Mouse (Mus musculus) cortical plate, adult 2 months (tissue): ENCODE measurements around the gene Tmem62. TPM values are rescaled to one million over a fixed set of nuclear protein-coding genes. Genes with fewer than 3 reads are reported as not detected.
A peak's percentile ranks its signal among the peaks of the same experiment; 100 is the strongest.

Experiments
- H3K27ac ChIP-seq: fragments of 200-500 bp; 2 replicates; pipeline ENCODE4 v1.5.1; 2012; ENCODE audit warnings: low read length, control low read depth, inconsistent platforms; ENCODE audit not compliant: insufficient read depth
- H3K4me1 ChIP-seq: fragments of 200-500 bp; 2 replicates; pipeline ENCODE4 v1.6.1; 2011; ENCODE audit warnings: low read length; ENCODE audit not compliant: control insufficient read depth, insufficient read depth
- H3K4me3 ChIP-seq: fragments of 200-500 bp; 2 replicates; pipeline ENCODE4 v1.5.1; 2011; ENCODE audit warnings: mild to moderate bottlenecking, low read length, control low read depth; ENCODE audit not compliant: insufficient read depth
- CTCF ChIP-seq: fragments of 200-500 bp; IDR thresholded peaks from 2 replicates; pipeline ENCODE4 v1.5.1; 2011; ENCODE audit warnings: mild to moderate bottlenecking, control low read depth, low read length; ENCODE audit not compliant: insufficient read depth; ENCODE audit errors: extremely low read depth
- POLR2A ChIP-seq: fragments of 200-500 bp; IDR thresholded peaks from 2 replicates; pipeline ENCODE4 v1.6.1; 2011; ENCODE audit warnings: mild to moderate bottlenecking, low read length, control low read depth; ENCODE audit not compliant: insufficient read depth; ENCODE audit errors: extremely low read depth
- polyA plus RNA-seq: library from polyadenylated mRNA; depleted of rRNA; stranded (reverse); fragments of >200 nt; gene quantifications from 2 replicates; pipeline ENCODE4 v1.2.3, GENCODE M21; 2012; rRNA removed

The Tmem62 gene
- 29.2 and 29.4 TPM in 2 replicates for polyA plus RNA-seq

DNA sequence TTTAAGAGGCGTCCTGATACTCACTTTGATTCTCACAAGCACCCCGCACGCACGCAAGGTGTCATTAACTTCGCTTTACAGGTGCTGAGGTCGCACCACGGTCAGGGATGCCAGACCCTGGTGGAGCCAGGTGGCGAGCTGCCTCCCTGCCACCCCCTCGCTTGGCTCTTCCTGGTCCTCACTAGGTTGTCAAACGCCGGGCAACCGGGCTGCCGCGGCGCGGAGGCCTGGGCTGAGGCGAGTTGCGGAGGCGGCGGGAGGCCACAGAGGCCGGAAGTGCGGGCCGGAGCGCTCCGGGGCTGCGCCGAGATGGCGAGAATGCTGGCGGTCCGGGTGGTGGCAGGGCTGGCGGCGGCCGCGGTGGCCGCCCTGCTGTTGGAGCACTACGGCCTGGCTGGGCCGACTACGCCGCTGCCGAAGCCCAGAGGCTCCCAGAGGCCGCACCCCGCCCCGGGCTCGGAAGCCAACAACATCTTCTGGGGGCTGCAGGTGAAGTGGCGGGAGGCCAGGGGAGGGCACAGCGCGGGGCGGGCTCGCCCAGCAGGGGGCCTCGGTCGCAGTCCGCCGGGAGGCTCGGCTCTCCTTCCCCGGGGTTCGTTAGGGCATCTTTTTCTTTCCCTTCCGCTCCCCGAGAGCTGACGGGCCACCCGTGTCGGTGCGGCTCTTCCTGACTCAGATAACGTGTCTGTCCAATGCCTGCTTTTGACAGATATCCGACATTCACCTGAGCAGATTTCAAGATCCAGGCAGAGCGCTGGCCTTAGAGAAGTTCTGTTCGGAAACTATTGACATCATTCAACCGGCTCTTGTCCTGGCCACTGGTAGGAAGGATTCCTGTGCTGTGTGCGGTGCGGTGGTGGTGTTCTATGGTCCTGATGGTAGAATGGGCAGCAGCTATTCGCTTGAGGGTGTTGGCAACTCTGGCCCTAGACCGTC lies at the start of gene Tmem62:
Tmem62 (plus strand) TSS at position 28 of the 936 bp plus-strand sequence.
- TF ChIP-seq POLR2A, result 0 out of 2 replicates have a peak, but pooled peaks have one; percentile 29
- TF ChIP-seq CTCF, result no peak

GRCm38 (mm10) chr2:120933038-120933437 lies 43.8 kb upstream of the Tmem62 start:
- Histone ChIP-seq H3K27ac (no peak overlapping the region), H3K4me1 (no peaks in the 10 kb centered on the region), H3K4me3 (no peak overlapping the region)
- TF ChIP-seq CTCF (no peak), POLR2A (no peak)

More for the DNA sequence above, at the start of gene Tmem62:
- Histone ChIP-seq H3K4me3 (peak within 1 kb of the TSS; percentile 79), H3K4me1 (no peaks in the 10 kb centered on the region), H3K27ac (peak within 1 kb of the TSS; percentile 89)

- Histone ChIP-seq H3K4me1 (peaks cover 2% of the 10 kb centered on the region; the same call in 1 of the 2 replicates), H3K4me3 (no peak overlapping the region), H3K27ac (no peak overlapping the region)
- TF ChIP-seq CTCF (no peak), POLR2A (no peak)
These were observed 25.6 kb upstream of the Tmem62 start for GRCm38 (mm10) chr2:120951208-120951607.

DNA sequence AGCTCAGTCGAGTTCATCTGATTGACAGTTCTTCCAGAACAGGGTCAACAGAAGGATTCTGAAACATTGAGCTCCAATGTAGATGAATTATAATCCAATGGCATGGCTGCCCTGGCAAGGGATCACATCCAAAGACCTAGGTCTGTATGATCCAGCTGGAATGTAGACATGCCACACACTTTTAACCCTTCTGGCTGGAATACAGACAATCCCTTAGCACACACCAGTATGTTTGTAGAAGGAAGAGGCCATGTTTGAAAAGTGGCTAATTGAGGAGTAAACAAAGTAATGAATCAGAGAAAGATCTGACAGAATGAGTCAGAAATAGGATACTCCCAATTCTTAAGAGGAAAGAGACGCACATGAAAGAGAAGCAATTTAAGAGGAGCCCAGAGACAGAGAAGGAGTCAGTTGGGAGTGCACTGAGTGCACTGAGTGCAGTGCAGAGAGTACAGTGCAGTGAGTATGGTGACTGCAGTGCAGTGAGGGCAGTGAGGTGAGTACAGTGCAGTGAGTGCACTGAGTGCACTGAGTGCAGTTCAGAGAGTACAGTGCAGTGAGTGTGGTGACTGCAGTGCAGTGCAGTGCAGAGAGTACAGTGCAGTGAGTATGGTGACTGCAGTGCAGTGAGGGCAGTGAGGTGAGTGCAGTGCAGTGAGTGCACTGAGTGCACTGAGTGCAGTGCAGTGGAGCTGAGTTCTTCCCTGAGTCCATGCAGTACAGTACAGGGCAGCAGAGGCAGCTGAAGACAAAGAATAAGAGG lies 24.5 kb upstream of the Tmem62 start:
- no peak overlapping the region for H3K4me3 ChIP-seq
- TF ChIP-seq CTCF, result no peak
- TF ChIP-seq POLR2A, result no peak

DNA sequence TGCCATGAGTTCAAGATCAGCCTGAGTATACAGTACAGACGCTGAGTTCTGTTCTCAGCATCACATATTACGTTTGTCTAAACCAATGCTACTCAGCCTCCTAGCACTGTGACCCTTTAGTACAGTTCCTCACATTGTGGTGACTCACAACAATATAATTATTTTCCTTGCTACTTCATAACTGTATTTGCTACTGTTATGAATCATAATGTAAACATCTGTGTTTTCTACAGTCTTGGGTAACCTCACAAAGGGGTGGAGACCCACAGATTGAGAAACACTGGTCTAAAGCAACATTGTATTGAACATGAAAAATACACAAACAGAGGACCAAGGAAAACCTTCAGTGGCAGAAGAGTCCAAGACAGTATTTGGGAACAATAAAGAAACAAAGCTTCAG lies 17.5 kb upstream of the Tmem62 start:
- TF ChIP-seq POLR2A (no peak), CTCF (no peak)
- Histone ChIP-seq H3K27ac (no peak overlapping the region), H3K4me3 (no peak overlapping the region), H3K4me1 (no peaks in the 10 kb centered on the region)

More for the DNA sequence above, 24.5 kb upstream of the Tmem62 start:
- H3K27ac ChIP-seq, result no peak overlapping the region
- H3K4me1 ChIP-seq, result peaks cover 2% of the 10 kb centered on the region; the same call in 1 of the 2 replicates

DNA sequence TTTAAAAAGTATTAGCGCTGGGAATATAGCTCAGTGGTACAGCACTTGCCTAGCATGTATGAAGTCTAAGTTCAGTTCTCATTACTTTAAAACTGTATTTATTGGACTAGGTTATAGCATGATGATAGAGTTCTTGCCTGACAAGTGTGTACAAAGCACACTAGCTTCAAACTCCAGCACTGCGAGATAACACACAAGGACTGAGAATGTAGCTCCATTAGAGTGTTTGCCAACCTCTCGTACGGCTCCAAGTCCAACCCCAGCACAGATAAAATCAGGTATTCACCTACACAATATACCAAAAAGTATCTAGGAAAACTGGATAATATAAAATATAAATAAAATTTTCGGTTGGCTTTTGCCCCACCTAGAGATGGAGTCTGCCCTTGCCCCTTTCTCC lies 17.0 kb upstream of the Tmem62 start:
- Histone ChIP-seq H3K4me1 (no peaks in the 10 kb centered on the region), H3K27ac (no peak overlapping the region), H3K4me3 (no peak overlapping the region)
- TF ChIP-seq POLR2A, result no peak
- TF ChIP-seq CTCF, result no peak

- TF ChIP-seq CTCF, result no peak
- no peak for TF ChIP-seq POLR2A
- no peaks in the 10 kb centered on the region for H3K4me1 ChIP-seq
- H3K4me3 ChIP-seq, result no peak overlapping the region
- H3K27ac ChIP-seq, result no peak overlapping the region
These were observed 16.6 kb upstream of the Tmem62 start for GRCm38 (mm10) chr2:120960261-120960660.

- Histone ChIP-seq H3K4me3 (no peak overlapping the region), H3K27ac (no peak overlapping the region), H3K4me1 (peaks cover 3% of the 10 kb centered on the region; the same call in 1 of the 2 replicates)
- TF ChIP-seq POLR2A, result no peak
- no peak for TF ChIP-seq CTCF
These were observed 13.7 kb upstream of the Tmem62 start for GRCm38 (mm10) chr2:120963110-120963509.

DNA sequence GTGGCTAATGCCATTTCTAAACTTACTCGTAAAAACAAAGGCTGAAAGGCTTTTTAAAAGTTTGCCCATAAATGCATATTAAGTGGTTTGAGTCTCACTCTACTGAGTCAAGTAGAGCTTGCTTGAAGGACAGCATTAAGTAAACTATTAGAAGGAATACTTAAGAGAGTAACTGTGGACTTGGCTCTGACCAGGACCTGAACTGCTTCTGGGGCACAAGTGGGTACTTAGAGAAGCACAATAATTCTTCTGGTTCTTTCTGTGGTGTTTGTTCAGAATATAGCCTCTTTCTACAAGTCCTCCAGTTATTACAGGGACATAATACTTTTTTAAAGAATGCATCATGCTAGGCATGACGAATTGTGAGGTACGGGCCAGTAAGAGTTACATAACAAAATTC lies 11.3 kb upstream of the Tmem62 start:
- TF ChIP-seq CTCF (no peak), POLR2A (no peak)
- Histone ChIP-seq H3K27ac (no peak overlapping the region), H3K4me1 (peaks cover 3% of the 10 kb centered on the region; the same call in 1 of the 2 replicates), H3K4me3 (no peak overlapping the region)

- Histone ChIP-seq H3K27ac (no peak overlapping the region), H3K4me1 (peaks cover 3% of the 10 kb centered on the region; the same call in 1 of the 2 replicates), H3K4me3 (peak overlapping the region; percentile 70)
- TF ChIP-seq CTCF (no peak), POLR2A (no peak)
These were observed 6.7 kb upstream of the Tmem62 start for GRCm38 (mm10) chr2:120970045-120970539.
